Mouse (Mus musculus): ENCODE data around the gene Mkln1.

- TF ChIP-seq CTCF (IDR thresholded peaks at IDR 0.05; ENCODE audit: low read depth), result peak; percentile 81
- no peak for TF ChIP-seq EP300 (IDR thresholded peaks at IDR 0.05; ENCODE audit: low read depth)
Measured at GRCm38 (mm10) chr6:31527897-31528296, 129.4 kb downstream of the Mkln1 start.

Data from liver, embryonic 14.5 days (tissue).